Mouse (Mus musculus) splenic B cell, adult 2 months (primary cell): ENCODE measurements at regions not wholly inside any gene's neighbourhood (a gene's known extent, or its start where the extent isn't known, plus 50 kb on each side); places are given as distances from the start of the nearest gene placed in this dataset.

Experiments
- DNase-seq: peaks from one replicate; pipeline ENCODE4 v3.0.0-alpha.2; 2011; ENCODE audit warnings: low read depth, low spot score
- H3K27me3 ChIP-seq: 2 replicates; pipeline ENCODE4 v1.6.1; 2012; ENCODE audit warnings: mild to moderate bottlenecking, low read length, moderate library complexity, mixed read lengths; ENCODE audit not compliant: control insufficient read depth, poor library complexity, insufficient read depth, severe bottlenecking
- H3K36me3 ChIP-seq: 2 replicates; pipeline ENCODE4 v1.6.1; 2012; ENCODE audit warnings: mild to moderate bottlenecking, low read length, moderate library complexity, mixed read lengths; ENCODE audit not compliant: control insufficient read depth, poor library complexity, insufficient read depth, severe bottlenecking

DNA sequence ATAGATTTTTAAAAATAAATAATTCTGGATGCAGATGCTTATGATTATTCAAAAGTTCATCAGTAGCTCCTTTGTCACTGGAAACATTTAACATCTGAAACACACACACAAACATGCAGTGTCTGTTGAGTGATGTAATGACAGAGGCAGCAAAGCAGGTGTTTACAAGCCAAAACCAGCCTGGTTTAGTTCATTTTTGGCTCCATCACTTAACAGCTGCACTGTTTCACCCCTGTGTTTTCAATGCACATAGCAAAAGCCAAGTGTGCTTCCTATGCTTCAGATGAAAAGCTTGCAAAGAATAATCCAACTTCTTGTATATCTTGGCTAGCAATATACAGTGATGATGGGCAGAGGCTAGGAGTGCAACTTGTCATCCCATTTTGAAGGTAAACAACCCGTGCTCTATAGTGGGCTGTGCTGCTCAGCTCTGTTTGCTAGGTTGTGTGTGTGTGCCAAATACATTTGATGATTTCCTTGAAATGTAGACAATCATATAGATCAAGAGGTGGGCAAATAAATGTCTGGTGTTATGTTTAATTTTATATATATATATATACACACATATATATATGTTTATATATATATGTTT, 345.9 kb upstream of the Gm9747 start:
- no peak for DNase-seq
- H3K27me3 ChIP-seq, result no peaks in the 10 kb centered on the region

DNA sequence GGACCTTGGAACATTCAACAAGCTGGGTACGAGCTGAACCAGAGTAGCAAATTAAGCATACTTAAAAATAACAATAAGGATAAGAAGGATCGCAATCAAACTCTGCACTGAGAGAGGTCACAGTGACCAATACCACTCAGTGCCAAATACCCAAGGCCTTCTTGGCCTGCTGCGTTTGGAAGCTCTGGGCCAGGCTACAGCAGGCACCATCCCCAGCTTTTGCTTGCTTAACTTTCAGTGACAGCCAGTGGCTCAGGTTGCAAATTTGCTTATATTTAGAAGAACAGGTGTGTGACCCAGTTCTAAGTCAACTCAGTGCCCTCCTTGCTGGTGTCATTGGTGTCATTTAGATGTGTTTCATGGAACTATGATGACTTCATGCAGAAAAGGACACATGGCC, 335.7 kb upstream of the Gm9747 start:
- Histone ChIP-seq H3K36me3 (no peaks in the 10 kb centered on the region), H3K27me3 (no peaks in the 10 kb centered on the region)
- no peak for DNase-seq

More for the DNA sequence above, 345.9 kb upstream of the Gm9747 start:
- H3K36me3 ChIP-seq, result no peaks in the 10 kb centered on the region

DNA sequence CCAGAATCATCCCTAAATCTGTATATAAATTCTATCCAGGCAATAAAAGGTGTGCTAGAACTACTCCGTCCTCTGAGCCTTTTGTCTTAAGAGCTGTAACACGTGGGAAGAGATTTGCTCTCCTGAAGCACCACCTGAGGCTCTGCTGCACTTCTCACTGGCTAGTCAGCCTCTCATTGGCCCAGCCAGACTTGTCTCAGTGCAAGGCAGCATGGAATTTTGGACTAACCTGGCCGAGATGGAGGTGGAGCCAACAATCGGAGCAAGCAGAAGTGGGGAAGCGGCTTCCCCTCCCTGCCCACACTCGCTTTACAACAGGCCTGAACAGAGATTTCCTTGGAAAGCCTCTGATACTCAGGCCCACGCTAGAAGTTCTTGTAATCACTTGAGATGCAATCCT, 332.1 kb upstream of the Gm9747 start:
- no peak for DNase-seq
- no peaks in the 10 kb centered on the region for H3K36me3 ChIP-seq

DNA sequence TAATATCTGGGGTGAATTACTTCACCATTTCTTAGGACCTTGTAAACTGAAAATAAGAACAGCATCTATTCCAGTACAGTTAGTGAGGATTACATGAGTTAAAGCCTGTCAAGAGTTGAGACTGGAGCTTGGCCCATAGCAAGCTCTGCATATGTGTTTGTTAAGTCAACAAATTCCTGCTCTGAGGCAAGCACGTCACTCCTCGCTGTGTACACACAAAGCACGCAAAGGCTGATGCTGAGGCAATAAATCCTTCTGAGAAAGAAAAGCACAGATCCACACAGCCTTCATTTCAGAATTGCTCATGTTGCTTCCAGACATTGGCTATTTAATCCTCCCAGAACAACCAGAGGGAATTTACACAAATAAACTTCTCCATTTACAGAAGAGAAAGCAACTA, 328.9 kb upstream of the Gm9747 start:
- H3K27me3 ChIP-seq, result no peaks in the 10 kb centered on the region
- no peaks in the 10 kb centered on the region for H3K36me3 ChIP-seq
- DNase-seq, result no peak

More for the DNA sequence above, 332.1 kb upstream of the Gm9747 start:
- H3K27me3 ChIP-seq, result no peaks in the 10 kb centered on the region

GRCm38 (mm10) chr1:81912607-81913006, 320.3 kb upstream of the Gm9747 start:
- H3K27me3 ChIP-seq, result no peaks in the 10 kb centered on the region
- no peaks in the 10 kb centered on the region for H3K36me3 ChIP-seq
- DNase-seq, result no peak

- H3K36me3 ChIP-seq, result no peaks in the 10 kb centered on the region
- DNase-seq, result no peak
- no peaks in the 10 kb centered on the region for H3K27me3 ChIP-seq
These were observed 319.3 kb upstream of the Gm9747 start for GRCm38 (mm10) chr1:81913561-81913964.

- DNase-seq, result no peak
- Histone ChIP-seq H3K27me3 (no peaks in the 10 kb centered on the region), H3K36me3 (no peaks in the 10 kb centered on the region)
These were observed 316.1 kb upstream of the Gm9747 start for GRCm38 (mm10) chr1:81916840-81917239.

DNA sequence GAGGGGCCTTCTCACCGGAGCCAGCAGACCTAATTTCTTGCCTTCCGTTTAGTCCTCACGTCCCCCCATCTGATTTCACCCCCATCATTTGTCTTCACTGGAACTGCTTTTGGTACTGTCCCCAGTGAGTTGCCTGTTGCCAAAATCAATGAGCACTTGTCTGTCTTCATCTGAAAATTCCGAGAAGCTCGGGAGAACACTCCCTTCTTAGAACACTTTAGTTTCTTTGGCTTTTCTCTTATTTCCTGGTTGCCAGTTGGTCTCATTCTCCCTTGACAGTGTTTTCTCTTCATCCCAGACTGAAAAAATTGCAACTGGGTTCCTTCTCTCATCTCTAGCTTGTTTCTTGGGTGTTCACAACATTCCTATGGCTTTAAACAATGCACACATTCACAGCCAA, 305.2 kb upstream of the Gm9747 start:
- no peak for DNase-seq
- Histone ChIP-seq H3K27me3 (no peaks in the 10 kb centered on the region), H3K36me3 (no peaks in the 10 kb centered on the region)

- Histone ChIP-seq H3K27me3 (no peaks in the 10 kb centered on the region), H3K36me3 (no peaks in the 10 kb centered on the region)
- DNase-seq, result no peak
These were observed 299.8 kb upstream of the Gm9747 start for GRCm38 (mm10) chr1:81933064-81933463.

DNA sequence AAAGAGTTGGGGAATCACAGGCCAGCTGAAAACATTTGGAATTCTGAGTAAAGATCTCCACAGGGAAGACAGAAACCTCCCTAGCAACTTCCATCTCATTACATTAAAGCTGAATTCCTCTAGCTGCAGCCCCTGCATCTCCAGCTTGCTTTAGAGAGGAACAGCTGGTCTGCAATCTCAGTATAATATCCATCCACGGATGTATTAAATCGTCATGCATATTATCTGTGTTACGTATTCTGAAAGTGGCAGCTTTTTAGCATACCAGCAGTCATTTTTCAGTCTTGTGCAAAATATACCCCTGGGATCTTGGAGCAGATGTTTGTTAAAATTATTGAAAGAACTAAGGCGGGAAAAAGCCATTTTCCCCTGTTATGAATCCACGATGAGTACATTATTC, 287.7 kb upstream of the Gm9747 start:
- Histone ChIP-seq H3K27me3 (no peaks in the 10 kb centered on the region), H3K36me3 (no peaks in the 10 kb centered on the region)
- no peak for DNase-seq

DNA sequence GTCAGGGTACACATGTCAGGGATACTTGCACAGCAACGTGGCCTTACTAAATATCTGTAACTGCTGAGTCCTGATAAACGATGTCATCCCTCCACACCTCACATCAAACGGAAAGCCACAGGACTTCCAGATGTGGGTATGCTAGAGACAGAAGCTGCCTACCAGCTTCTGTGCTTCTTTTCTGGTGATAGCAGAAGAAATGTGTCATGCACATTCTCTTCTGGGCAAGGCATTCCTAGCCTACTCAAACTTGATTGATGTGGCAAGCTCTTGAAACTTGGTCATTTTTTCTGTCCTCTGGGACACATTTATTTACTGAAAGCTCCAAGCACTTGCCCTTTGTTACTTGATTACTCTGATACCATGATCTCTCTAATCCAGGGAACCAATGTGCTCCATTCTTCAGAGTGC, 282.8 kb upstream of the Gm9747 start:
- Histone ChIP-seq H3K27me3 (no peaks in the 10 kb centered on the region), H3K36me3 (no peaks in the 10 kb centered on the region)
- DNase-seq, result no peak

GRCm38 (mm10) chr1:81950853-81951252, 282.1 kb upstream of the Gm9747 start:
- DNase-seq, result no peak
- Histone ChIP-seq H3K36me3 (no peaks in the 10 kb centered on the region), H3K27me3 (no peaks in the 10 kb centered on the region)

GRCm38 (mm10) chr1:81951493-81952011, 281.4 kb upstream of the Gm9747 start:
- no peak for DNase-seq
- Histone ChIP-seq H3K27me3 (no peaks in the 10 kb centered on the region), H3K36me3 (no peaks in the 10 kb centered on the region)

- DNase-seq, result no peak
- H3K36me3 ChIP-seq, result no peaks in the 10 kb centered on the region
- H3K27me3 ChIP-seq, result no peaks in the 10 kb centered on the region
These were observed 280.8 kb upstream of the Gm9747 start for GRCm38 (mm10) chr1:81952095-81952494.

DNA sequence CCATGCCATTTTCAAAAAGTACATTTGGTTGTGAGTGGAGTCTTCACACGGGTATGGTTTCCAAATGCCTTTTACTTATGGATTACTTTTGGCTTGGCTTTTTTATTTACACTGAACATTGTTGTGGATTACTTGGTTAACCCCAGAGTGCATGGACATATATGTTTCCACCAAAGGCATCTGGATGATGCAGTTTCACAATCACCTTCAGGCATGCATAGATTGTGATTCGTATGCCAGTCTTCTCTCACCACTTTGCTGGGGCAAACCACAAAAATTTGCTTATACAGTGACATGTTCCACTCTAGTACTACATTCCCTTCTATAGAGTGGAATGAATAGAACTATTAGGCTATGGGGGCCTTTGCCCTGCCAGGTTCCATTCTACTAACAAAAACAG, 278.4 kb upstream of the Gm9747 start:
- Histone ChIP-seq H3K27me3 (no peaks in the 10 kb centered on the region), H3K36me3 (no peaks in the 10 kb centered on the region)
- DNase-seq, result no peak

- Histone ChIP-seq H3K27me3 (no peaks in the 10 kb centered on the region), H3K36me3 (no peaks in the 10 kb centered on the region)
- DNase-seq, result no peak
These were observed 265.9 kb upstream of the Gm9747 start for GRCm38 (mm10) chr1:81967062-81967461.
